Mouse (Mus musculus) ES-Bruce4 (cell line): ENCODE results near the gene Ddx3x.

ENCODE experiments used
- CTCF ChIP-seq: IDR thresholded peaks from one replicate; pipeline ENCODE4 v1.8.1; 2011; ENCODE audit warnings: low read depth, low read length
- EP300 ChIP-seq: IDR thresholded peaks from 2 replicates; pipeline ENCODE4 v1.6.1; 2011; ENCODE audit warnings: low read depth, low read length; ENCODE audit not compliant: insufficient read depth
- POLR2A ChIP-seq: IDR thresholded peaks from one replicate; pipeline ENCODE4 v1.8.1; 2011; ENCODE audit warnings: low read length; ENCODE audit not compliant: insufficient read depth

- TF ChIP-seq CTCF = no peak
- no peak for TF ChIP-seq POLR2A
- no peak for TF ChIP-seq EP300
Observed at GRCm38 (mm10) chrX:13281329-13282088, 739 bp downstream of the Ddx3x start.
